Mouse (Mus musculus) hematopoietic stem cell, adult 5-6 weeks (primary cell): ENCODE measurements around the gene Gm17660. TPM values are rescaled to one million over a fixed set of nuclear protein-coding genes. Genes with fewer than 3 reads are reported as not detected.
"Not testable (repeated sequence)": the region's sequence is repeated elsewhere in the genome, so short reads cannot be mapped to it uniquely, and the experiment has no call there.

Source experiments
- ATAC-seq, 2 experiments: fragments of 125-278 bp in 1 of 2; replicated peaks in 1 of 2; 2 replicates each; pipeline ENCODE4 v1.8.0; 2016 to 2017; ENCODE audit warnings: inconsistent platforms in 2 of 2, mild to moderate bottlenecking in 2 of 2, moderate number of reproducible peaks in 2 of 2, low read depth in 1 of 2, moderate TSS enrichment in 1 of 2; ENCODE audit not compliant: low FRiP score in 2 of 2, poor library complexity in 2 of 2, severe bottlenecking in 2 of 2, insufficient read depth in 1 of 2, low TSS enrichment in 1 of 2
- total RNA-seq: library from RNA; stranded (forward); fragments of 172-1452, 232-1000 nt; gene quantifications from 2 replicates; pipeline ENCODE4 v1.2.3, GENCODE M21; 2017

The Gm17660 gene
- total RNA-seq, 1 experiment from 2014 or later: not detected

GRCm38 (mm10) chr5:104055816-104056215 lies 21.6 kb downstream of the Gm17660 start:
- no peak for ATAC-seq

- no peak for ATAC-seq
Measured at GRCm38 (mm10) chr5:104054938-104055337, 22.5 kb downstream of the Gm17660 start.

DNA sequence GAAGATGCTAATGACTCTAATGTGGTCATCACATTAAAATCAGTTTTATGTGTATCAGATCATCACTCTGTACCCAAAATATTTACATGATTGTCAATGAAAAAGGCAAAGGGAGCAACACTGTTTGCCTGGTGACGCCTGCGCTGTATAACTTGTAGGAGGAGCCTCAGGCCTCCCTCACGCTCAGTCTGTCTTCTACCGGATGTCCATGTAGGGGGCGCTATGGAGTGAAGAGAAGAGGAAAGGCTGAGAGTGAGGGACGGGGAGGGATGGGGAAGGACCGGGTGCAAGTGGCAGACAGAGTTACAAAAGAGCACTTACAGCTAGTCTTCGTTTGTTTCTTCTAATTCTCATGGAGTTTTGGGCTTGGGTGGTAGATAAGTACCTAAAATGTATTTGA lies 24.5 kb downstream of the Gm17660 start:
- ATAC-seq: peak; percentile 65 to 82

- no peak for ATAC-seq
Measured at GRCm38 (mm10) chr5:104048139-104048538, 29.3 kb downstream of the Gm17660 start.

DNA sequence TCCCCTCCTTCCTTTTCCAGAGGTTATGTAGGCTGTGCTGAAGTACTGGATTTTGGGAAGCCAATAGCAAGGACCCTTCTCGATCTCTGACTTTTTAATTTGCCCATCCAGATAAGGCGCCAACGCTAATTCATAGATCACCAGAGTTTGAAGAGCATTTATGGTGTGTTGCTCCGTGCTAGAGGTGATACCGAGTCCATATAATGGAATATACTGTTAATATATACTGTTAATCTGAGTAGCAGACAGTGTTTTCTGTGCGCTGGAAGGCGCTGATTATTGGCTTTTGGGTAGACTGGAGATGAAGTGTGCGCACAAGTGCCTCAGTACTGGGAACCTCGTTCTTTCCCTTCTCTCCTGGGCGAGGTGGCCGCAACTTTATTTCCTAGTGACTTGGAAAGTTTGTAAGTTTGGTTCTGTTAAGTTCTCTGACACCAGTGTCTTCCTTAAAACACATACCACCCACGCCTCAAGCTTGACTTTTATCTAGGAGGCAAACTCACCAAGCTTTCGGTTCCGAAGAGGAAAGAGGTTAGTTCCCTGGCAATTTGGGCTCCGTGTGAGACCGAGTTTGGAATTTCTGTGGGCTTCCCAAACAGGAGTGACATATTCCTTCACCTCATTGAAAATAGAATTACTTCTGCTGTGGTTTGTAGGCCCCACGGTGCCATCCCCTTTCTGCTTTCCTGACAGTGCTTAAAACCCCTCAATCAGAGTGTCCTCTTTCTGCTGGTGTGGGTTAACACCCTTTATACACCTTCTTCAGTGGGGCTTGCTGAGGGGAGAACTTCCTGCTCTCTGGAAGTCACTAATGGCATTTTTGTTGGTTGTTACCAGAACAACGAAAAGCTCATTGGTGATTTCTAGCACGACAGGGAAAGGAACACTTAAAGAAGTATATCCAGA lies 30.0 kb downstream of the Gm17660 start:
- ATAC-seq: 0 out of 4 replicates have a peak, but pooled peaks of 1 of the 2 experiments have one; percentile 9

- ATAC-seq: peak; percentile 92 to 95
Measured at GRCm38 (mm10) chr5:104046256-104047199, 30.9 kb downstream of the Gm17660 start, which contains the start of gene Nudt9. Gene Nudt9, plus strand, starts transcription at chr5:104046306.

DNA sequence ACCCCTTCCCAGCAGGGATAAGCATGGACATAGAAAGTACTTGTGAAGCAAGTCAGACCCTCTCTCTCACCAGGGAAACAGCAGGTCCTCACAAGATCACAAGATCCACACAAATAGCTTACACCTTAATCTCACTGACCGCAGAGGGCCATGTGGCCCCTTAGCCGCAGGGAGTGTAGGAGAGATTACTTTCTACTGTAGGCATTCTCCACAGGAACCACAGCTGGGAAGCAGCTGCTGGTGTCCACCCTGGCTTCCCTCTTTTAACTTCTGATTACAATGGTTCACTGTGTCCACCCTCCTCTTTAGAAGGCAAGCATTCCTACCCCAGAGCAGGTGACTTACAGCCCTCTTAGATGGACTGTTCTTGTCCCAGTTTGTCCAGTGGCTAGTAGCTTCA lies 33.7 kb downstream of the Gm17660 start:
- no peak for ATAC-seq

- no peak for ATAC-seq
Measured at GRCm38 (mm10) chr5:104042906-104043305, 34.5 kb downstream of the Gm17660 start.

GRCm38 (mm10) chr5:104039154-104039932 lies 38.1 kb downstream of the Gm17660 start:
- peak in 1 of 2 experiments; percentile 42; a peak in 1 of 4 replicates for ATAC-seq

- no peak for ATAC-seq
Measured at GRCm38 (mm10) chr5:104036686-104037085, 40.7 kb downstream of the Gm17660 start.

- no peak for ATAC-seq
Measured at GRCm38 (mm10) chr5:104035824-104036223, 41.6 kb downstream of the Gm17660 start.

DNA sequence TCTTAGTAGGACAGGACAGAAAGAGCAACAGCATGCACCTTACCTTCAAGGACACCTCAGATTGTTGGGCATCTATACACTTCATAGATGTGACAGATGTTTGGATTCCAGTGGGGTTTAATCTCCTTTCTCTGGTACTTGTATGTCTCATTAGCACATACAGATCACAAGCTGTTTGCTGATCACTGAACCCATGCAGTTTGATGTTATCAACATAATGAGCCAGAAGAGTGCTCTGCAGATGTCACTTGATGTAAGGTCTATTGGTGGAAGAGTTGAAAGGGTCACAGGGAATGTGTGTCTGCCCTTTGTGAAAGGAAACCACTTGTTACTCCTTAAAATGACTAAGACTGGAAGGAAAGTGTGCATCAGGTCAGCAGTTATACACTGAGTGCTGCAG lies 42.3 kb downstream of the Gm17660 start:
- ATAC-seq: no peak

DNA sequence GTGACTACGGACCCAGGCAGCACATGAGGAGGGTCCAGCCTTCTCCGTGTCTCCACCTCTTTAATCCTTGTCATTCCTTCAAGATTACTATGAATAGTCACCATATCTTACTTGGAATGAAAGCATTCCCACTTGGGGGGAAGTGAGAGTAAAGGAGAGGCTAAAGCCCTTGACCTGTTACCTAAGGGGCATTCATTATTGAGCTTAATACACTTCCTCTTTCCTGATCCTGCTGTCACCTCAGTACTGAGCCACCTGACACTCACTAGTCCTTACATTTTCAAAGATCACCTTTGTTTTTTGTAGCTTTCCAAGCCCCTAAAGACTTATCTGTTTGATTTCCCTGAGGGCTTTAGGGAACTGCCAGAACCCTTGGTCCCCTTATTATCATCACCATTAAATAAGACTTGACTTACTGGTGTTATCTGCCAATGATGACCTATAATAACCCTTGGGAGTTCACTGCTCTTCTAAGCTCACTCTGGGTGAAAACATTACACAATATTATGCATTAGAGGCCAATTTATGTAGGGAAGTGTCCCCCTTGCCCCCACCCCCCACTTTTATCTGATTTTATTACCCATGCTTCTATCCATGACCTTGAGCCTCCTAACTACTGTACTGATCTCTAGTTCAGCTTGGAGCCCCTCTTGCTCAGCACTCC lies 44.8 kb downstream of the Gm17660 start:
- peak; percentile 56 to 65; a peak in 2 of 4 replicates for ATAC-seq

DNA sequence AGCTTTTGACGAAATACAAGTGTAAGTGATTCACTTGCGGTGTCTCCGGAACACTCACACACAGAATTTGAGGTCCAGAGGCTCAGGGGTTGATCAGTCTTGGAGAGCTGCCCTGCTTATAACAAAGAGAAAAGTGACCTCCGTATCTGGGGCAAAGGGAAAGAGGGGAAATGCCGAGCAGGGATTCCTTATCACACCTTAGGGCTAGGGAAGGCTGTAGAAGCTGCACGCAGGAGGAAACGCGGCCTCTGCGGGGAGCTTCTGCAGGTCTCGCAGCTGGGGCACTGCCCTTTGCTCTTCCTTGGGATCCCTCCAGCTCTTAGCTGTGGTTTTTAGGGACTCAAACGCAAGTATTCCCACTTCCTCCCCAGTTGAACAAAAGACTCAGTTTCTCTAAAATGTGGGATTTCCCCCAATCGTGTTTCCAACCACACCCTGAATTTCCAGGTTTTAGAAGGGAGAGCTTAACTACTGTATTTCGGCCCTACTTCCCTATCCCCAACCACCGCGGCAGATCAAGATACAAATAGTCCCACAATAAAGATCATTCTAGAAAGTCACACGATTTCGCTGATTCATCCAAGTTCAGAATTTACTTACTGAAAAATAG lies 52.1 kb downstream of the Gm17660 start:
- ATAC-seq: no peak

DNA sequence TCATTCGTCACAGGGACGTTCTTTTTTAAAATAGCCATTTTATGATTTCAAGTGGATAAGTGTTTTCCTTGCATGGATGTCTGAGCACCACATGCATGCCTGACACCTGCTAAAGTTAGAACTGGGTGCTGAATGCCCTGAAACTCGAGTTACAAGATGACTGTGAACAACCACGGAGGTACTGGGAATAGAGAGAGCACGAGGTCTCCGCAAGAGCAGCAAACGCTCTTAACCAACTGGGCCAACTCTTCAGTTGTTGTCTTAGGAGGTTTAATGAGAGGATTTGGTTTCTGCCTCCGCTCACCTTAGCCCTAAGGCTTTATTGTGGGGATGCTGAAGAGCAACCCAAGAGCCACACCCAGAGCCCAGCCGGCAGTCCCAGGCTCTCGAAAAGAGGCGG lies 52.6 kb downstream of the Gm17660 start:
- ATAC-seq: no peak

DNA sequence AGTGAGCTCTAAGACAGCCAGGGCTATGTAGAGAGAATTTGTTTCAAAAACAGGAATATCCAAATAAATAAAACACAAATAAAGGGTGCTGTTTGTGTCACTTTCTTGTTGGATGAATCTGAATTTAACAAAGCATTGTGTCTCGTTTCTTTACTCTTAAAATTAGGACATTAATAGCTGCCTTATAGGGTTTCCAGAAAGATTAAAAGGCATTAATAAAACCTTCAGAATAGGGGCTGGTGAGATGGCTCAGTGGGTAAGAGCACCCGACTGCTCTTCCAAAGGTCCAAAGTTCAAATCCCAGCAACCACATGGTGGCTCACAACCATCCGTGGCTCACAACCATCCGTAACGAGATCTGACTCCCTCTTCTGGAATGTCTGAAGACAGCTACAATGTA lies 53.2 kb downstream of the Gm17660 start:
- ATAC-seq: not testable (repeated sequence)
